Mouse (Mus musculus): Measurements from ENCODE around the gene Ncmap.

GRCm38 (mm10) chr4:135436291-135436690 lies 38.3 kb upstream of the Ncmap start:
- TF ChIP-seq POLR2A (IDR thresholded peaks at IDR 0.05; ENCODE audit: borderline replicate concordance, extremely low read depth, insufficient read depth, insufficient read length, poor library complexity, severe bottlenecking) (no peak), CTCF (IDR thresholded peaks at IDR 0.05; ENCODE audit: borderline replicate concordance, extremely low read depth, insufficient read depth, insufficient read length) (no peak)
